Mouse (Mus musculus) CH12.LX (cell line): ENCODE results near the gene Noc3l. TPM values are rescaled to one million over a fixed set of nuclear protein-coding genes. Genes with fewer than 3 reads are reported as not detected.

ENCODE experiments used
- DNase-seq: peaks from one replicate; pipeline ENCODE4 v3.0.0-alpha.2; 2013; ENCODE audit errors: extremely low read depth
- H3K27ac ChIP-seq: 2 replicates; pipeline ENCODE4 v1.5.1; 2012; ENCODE audit warnings: low read depth, mild to moderate bottlenecking, control low read depth, moderate library complexity; ENCODE audit not compliant: insufficient read depth
- H3K27me3 ChIP-seq: replicated peaks from 2 replicates; pipeline ENCODE3; 2012; ENCODE audit warnings: inconsistent platforms
- H3K36me3 ChIP-seq, 2 experiments: replicated peaks in 1 of 2; 2 replicates each; pipeline versions ENCODE3 to v1.6.1; 2012; ENCODE audit warnings: inconsistent platforms in 1 of 2, low read length in 1 of 2, mild to moderate bottlenecking in 1 of 2, mixed read lengths in 1 of 2, moderate library complexity in 1 of 2; ENCODE audit not compliant: control insufficient read depth in 1 of 2, insufficient read depth in 1 of 2
- H3K4me1 ChIP-seq, 2 experiments: 2 replicates each; pipeline ENCODE4 v1.6.1; 2012; ENCODE audit warnings: inconsistent platforms in 1 of 2, moderate library complexity in 1 of 2; ENCODE audit not compliant: insufficient read depth in 2 of 2, control insufficient read depth in 1 of 2
- H3K4me2 ChIP-seq: 2 replicates; pipeline ENCODE4 v1.6.1; 2012; ENCODE audit warnings: low read depth, mild to moderate bottlenecking, control low read depth; ENCODE audit not compliant: poor library complexity, insufficient read depth, severe bottlenecking
- H3K4me3 ChIP-seq, 3 experiments: fragments of 150-350 bp in 1 of 3; sonication (generic) in 1 of 3; replicated peaks in 1 of 3; 2 replicates each; pipeline versions ENCODE3 to v1.5.1; 2011 to 2012; ENCODE audit warnings: low read depth in 2 of 3, low read length in 2 of 3, mild to moderate bottlenecking in 2 of 3, moderate library complexity in 2 of 3, control low read depth in 1 of 3, improper control_type of control experiment in 1 of 3, inconsistent platforms in 1 of 3, mixed read lengths in 1 of 3; ENCODE audit not compliant: poor library complexity in 1 of 3
- H3K79me2 ChIP-seq: replicated peaks from 2 replicates; pipeline ENCODE4 v1.6.1; 2012; ENCODE audit warnings: mild to moderate bottlenecking, moderate library complexity; ENCODE audit not compliant: control insufficient read depth, poor library complexity, insufficient read depth, severe bottlenecking; ENCODE audit errors: extremely low read depth
- H3K9ac ChIP-seq: 2 replicates; pipeline ENCODE4 v1.6.1; 2012; ENCODE audit warnings: low read depth, mild to moderate bottlenecking, control low read depth, moderate library complexity; ENCODE audit not compliant: insufficient read depth
- H3K9me3 ChIP-seq: replicated peaks from 2 replicates; pipeline ENCODE3; 2012; ENCODE audit warnings: low read length, inconsistent platforms, mixed read lengths
- BHLHE40 ChIP-seq: IDR thresholded peaks from 2 replicates; pipeline ENCODE4 v1.6.1; 2011; ENCODE audit warnings: mild to moderate bottlenecking, low read depth, low read length, improper control_type of control experiment
- CHD2 ChIP-seq: IDR thresholded peaks from 2 replicates; pipeline ENCODE4 v1.6.1; 2011; ENCODE audit warnings: low read length, improper control_type of control experiment
- E2F4 ChIP-seq: IDR thresholded peaks from 2 replicates; pipeline ENCODE4 v1.6.1; 2011; ENCODE audit warnings: low read depth, low read length, improper control_type of control experiment; ENCODE audit not compliant: insufficient replicate concordance
- ELF1 ChIP-seq: IDR thresholded peaks from 2 replicates; pipeline ENCODE4 v1.6.1; 2014; ENCODE audit warnings: low read depth, mild to moderate bottlenecking, inconsistent platforms, low read length, improper control_type of control experiment
- EP300 ChIP-seq: IDR thresholded peaks from 2 replicates; pipeline ENCODE4 v1.6.1; 2011; ENCODE audit warnings: low read length, improper control_type of control experiment
- HCFC1 ChIP-seq: IDR thresholded peaks from 2 replicates; pipeline ENCODE4 v1.6.1; 2012; ENCODE audit warnings: low read depth, mild to moderate bottlenecking, inconsistent platforms, low read length, improper control_type of control experiment
- IRF4 ChIP-seq: IDR thresholded peaks from 2 replicates; pipeline ENCODE4 v1.6.1; 2014; ENCODE audit warnings: low read depth, mild to moderate bottlenecking, inconsistent platforms, low read length, improper control_type of control experiment
- JUND ChIP-seq: conservative IDR thresholded peaks from 2 replicates; pipeline ENCODE4 v1.6.1; 2011; ENCODE audit warnings: low read depth, low read length, improper control_type of control experiment
- KAT2A ChIP-seq: IDR thresholded peaks from 2 replicates; pipeline ENCODE4 v1.6.1; 2012; ENCODE audit warnings: low read length, improper control_type of control experiment, inconsistent platforms; ENCODE audit not compliant: insufficient replicate concordance
- MAFK ChIP-seq: IDR thresholded peaks from 2 replicates; pipeline ENCODE4 v1.6.1; 2011; ENCODE audit warnings: low read length, improper control_type of control experiment; ENCODE audit not compliant: insufficient replicate concordance
- MXI1 ChIP-seq: IDR thresholded peaks from 2 replicates; pipeline ENCODE4 v1.6.1; 2011; ENCODE audit warnings: mild to moderate bottlenecking, low read depth, low read length, improper control_type of control experiment
- MYC ChIP-seq: IDR thresholded peaks from 2 replicates; pipeline ENCODE4 v1.6.1; 2011; ENCODE audit warnings: low read depth, mild to moderate bottlenecking, improper control_type of control experiment, low read length
- NELFE ChIP-seq: IDR thresholded peaks from 2 replicates; pipeline ENCODE4 v1.6.1; 2011; ENCODE audit warnings: low read depth, low read length, improper control_type of control experiment
- POLR2A ChIP-seq: IDR thresholded peaks from 2 replicates; pipeline ENCODE4 v1.6.1; 2011; ENCODE audit warnings: low read depth, mild to moderate bottlenecking, improper control_type of control experiment, low read length
- RAD21 ChIP-seq: IDR thresholded peaks from 2 replicates; pipeline ENCODE4 v1.6.1; 2011; ENCODE audit warnings: low read depth, mild to moderate bottlenecking, low read length, improper control_type of control experiment, moderate library complexity
- TCF12 ChIP-seq: IDR thresholded peaks from 2 replicates; pipeline ENCODE4 v1.6.1; 2014; ENCODE audit warnings: low read depth, mild to moderate bottlenecking, inconsistent platforms, low read length, improper control_type of control experiment
- UBTF ChIP-seq: IDR thresholded peaks from 2 replicates; pipeline ENCODE4 v1.6.1; 2012; ENCODE audit warnings: low read depth, mild to moderate bottlenecking, inconsistent platforms, low read length, improper control_type of control experiment, moderate library complexity
- USF1 ChIP-seq: IDR thresholded peaks from 2 replicates; pipeline ENCODE4 v1.6.1; 2014; ENCODE audit warnings: low read depth, mild to moderate bottlenecking, inconsistent platforms, low read length, improper control_type of control experiment
- USF2 ChIP-seq: conservative IDR thresholded peaks from 2 replicates; pipeline ENCODE4 v1.6.1; 2011; ENCODE audit warnings: low read depth, low read length, improper control_type of control experiment
- ZMIZ1 ChIP-seq: IDR thresholded peaks from 2 replicates; pipeline ENCODE4 v1.6.1; 2012; ENCODE audit warnings: low read depth, mild to moderate bottlenecking, inconsistent platforms, low read length, improper control_type of control experiment
- ZNF384 ChIP-seq: IDR thresholded peaks from 2 replicates; pipeline ENCODE4 v1.6.1; 2012; ENCODE audit warnings: low read depth, low read length, improper control_type of control experiment, inconsistent platforms
- dilution Hi-C: fragments of 300-500 bp; cut with MboI; formaldehyde crosslinking; loops from 2 replicates; pipeline ENCODE4 v1.14.3; 2020; ENCODE audit warnings: low sequenced_read_pairs; ENCODE audit not compliant: extremely low pct_unique_long_range_greater_than_20kb, extremely low pct_ligation_motif_present
- in situ Hi-C: fragments of 300-500 bp; cut with MboI; formaldehyde crosslinking; loops from 3 replicates; pipeline ENCODE4 v1.14.3; 2019; ENCODE audit warnings: low sequenced_read_pairs, low pct_ligation_motif_present, low pct_unique_long_range_greater_than_20kb, mixed read lengths
- polyA plus RNA-seq: library from polyadenylated mRNA; unstranded; fragments of >175 nt; gene quantifications from 2 replicates; pipeline ENCODE4 v1.2.1, GENCODE M21; 2012; ENCODE audit warnings: low read depth; ENCODE audit not compliant: insufficient read length
- total RNA-seq, 2 experiments: library from RNA; depleted of rRNA; stranded (reverse); fragments of 300-350 nt in 1 of 2; fragments of >200 nt in 1 of 2; gene quantifications; 2 replicates each; pipeline ENCODE4 v1.2.3; 2012 to 2014

The Noc3l gene
- total and polyA plus RNA-seq, 3 experiments, result 15.1 to 38.3 (median 34.9) TPM

DNA sequence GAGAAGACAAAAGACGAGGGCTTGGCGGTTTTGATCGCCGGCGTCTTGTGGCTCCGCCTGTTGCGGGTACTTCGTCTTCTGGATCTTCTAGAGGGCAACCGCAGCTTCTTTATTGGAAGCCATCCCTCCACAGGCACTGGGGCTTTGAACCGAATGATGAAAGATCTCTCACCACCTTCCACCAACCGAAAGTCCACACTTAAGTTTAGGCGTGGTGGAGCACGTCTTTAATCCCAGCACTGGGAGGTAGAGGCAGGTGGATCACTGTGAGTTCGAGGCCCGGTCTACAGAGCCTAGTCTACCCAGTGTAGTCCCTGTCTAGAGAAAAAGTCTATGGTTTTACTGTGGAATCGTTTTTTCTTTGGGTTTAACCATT lies 378 bp upstream of the Noc3l start:
- Histone ChIP-seq H3K9me3 (no peaks in the 10 kb centered on the region), H3K27me3 (no peaks in the 10 kb centered on the region), H3K79me2 (peaks cover 20% of the 10 kb centered on the region), H3K4me3 (peak overlapping the region; percentile 66 to 78 (median 67)), H3K4me1 (peaks cover 7 to 13% of the 10 kb centered on the region in 2 experiments; a peak in 3 of 4 replicates), H3K36me3 (peaks cover 19 to 29% of the 10 kb centered on the region in 2 experiments), H3K27ac (no peak overlapping the region), H3K9ac (peak overlapping the region; percentile 66), H3K4me2 (peak overlapping the region; percentile 77)
- dilution Hi-C loops, result no loop called here
- in situ Hi-C loops, result no loop called here
- TF ChIP-seq E2F4, result no peak
- TF ChIP-seq MYC, result no peak
- no peak for TF ChIP-seq KAT2A
- TF ChIP-seq POLR2A, result no peak
- DNase-seq, result no peak

DNA sequence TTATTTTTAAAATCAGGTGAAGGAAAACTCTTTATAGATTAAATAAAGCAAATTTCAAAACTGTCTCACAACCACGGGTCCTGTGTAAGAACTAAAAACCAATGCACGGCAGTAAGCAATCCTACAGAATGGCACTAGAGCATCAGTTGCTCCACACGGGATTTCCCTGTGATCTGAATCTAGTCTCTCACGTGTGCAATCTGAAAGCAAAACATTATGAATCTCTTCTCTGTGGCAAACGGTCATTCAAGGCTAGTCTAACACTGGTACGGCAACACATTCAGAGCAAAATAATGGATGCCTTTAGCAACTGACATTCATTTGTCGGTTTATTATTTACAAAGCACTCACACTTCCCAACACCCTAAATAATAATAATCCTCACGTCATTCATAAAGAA lies 846 bp downstream of the Noc3l start:
- H3K27me3 ChIP-seq, result no peaks in the 10 kb centered on the region
- peak; percentile 9 for DNase-seq
- peak overlapping the region; percentile 96 for H3K4me2 ChIP-seq
- peaks cover 7 to 13% of the 10 kb centered on the region in 2 experiments; a peak in 3 of 4 replicates for H3K4me1 ChIP-seq
- H3K4me3 ChIP-seq, result peak overlapping the region; percentile 67 to 86 (median 78)
- TF ChIP-seq MYC (0 out of 2 replicates have a peak, but pooled peaks have one; percentile 36), MAFK (no peak), BHLHE40 (peak; percentile 64)
- no peak overlapping the region for H3K27ac ChIP-seq
- in situ Hi-C loops (no loop called here), dilution Hi-C loops (no loop called here)
- peaks cover 20% of the 10 kb centered on the region for H3K79me2 ChIP-seq
- H3K36me3 ChIP-seq, result peaks cover 26 to 38% of the 10 kb centered on the region in 2 experiments
- H3K9me3 ChIP-seq, result no peaks in the 10 kb centered on the region
- peak overlapping the region; percentile 81 for H3K9ac ChIP-seq

DNA sequence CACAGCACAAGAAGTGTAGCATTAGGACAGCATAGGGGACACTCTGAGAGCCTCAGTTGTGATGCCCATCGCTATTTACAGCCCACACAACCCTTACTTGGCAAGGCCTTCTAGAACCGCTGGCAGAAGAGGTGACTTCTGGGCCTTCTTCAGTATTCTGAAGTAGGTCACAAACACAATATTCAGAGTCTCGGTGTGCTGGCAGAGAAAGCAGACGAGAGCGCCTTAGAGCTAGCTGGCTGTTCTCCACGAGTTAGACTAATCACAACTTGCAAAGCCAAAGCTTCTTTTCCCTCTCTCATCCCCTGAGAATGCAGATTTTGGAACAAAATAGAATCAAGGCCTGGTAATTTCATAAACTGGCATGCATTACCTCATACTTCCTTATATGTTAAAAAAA lies 20.2 kb downstream of the Noc3l start:
- in situ Hi-C loops (loop anchor here (25.0 kb wide), 1 partner anchor 386 kb away; no protein-coding TSS in a partner anchor), dilution Hi-C loops (no loop called here)
- TF ChIP-seq ZMIZ1 (no peak), HCFC1 (no peak), EP300 (no peak), ELF1 (no peak), IRF4 (no peak), ZNF384 (no peak), UBTF (no peak), RAD21 (no peak), MXI1 (no peak), MYC (no peak), TCF12 (no peak), BHLHE40 (no peak), E2F4 (no peak), NELFE (no peak), JUND (no peak), USF1 (no peak), CHD2 (no peak), USF2 (no peak)
- Histone ChIP-seq H3K79me2 (no peaks in the 10 kb centered on the region; the same call in 1 of the 2 replicates), H3K27ac (no peak overlapping the region), H3K36me3 (peaks cover 71 to 94% of the 10 kb centered on the region in 2 experiments), H3K4me1 (no peaks in the 10 kb centered on the region), H3K4me2 (no peak overlapping the region), H3K27me3 (no peaks in the 10 kb centered on the region), H3K9ac (no peak overlapping the region), H3K4me3 (no peak overlapping the region), H3K9me3 (no peaks in the 10 kb centered on the region)
- no peak for DNase-seq
